Mouse (Mus musculus): ENCODE measurements around the gene Fkbp5. TPM values are rescaled to one million over a fixed set of nuclear protein-coding genes. Genes with fewer than 3 reads are reported as not detected.
"Not testable (repeated sequence)": the region's sequence is repeated elsewhere in the genome, so short reads cannot be mapped to it uniquely, and the experiment has no call there.

Gene Fkbp5
- polyA plus RNA-seq, 1 experiment from 2014 or later = 12.1 TPM

DNA sequence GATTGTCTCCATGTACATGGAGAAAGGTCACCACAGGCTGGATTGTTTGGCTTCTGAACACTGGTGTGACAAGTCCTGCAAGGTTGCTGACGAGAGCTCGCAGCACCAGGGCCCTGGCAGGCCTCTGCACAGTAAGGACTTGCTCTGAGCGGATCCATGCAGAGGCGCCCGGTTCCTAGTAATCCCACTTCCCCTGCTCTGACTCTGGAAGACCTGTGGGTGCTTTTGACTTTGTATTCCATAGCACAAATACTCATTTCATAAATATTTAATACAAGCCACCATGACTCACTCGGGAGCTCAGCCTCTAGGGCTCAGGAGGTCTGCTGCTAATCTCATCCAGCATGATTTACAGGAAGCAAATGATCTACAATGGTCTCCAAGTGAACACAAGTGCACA, 97.7 kb downstream of the Fkbp5 start:
- H3K27ac ChIP-seq (ENCODE audit: low read depth, low read length) = no peak overlapping the region
- DNase-seq (ENCODE audit: low spot score) (no peak), ATAC-seq (ENCODE audit: low FRiP score) (no peak)
- no peak overlapping the region for H3K9ac ChIP-seq (ENCODE audit: low read depth, low read length)
- H3K4me2 ChIP-seq (replicated peaks; ENCODE audit: low read depth, low read length) = no peak overlapping the region
- WGBS = 87% methylated on average over 6 of the region's 6 CpGs
- H3K27me3 ChIP-seq (ENCODE audit: control insufficient read depth, insufficient read depth, low read length) = no peaks in the 10 kb centered on the region
- H3K4me1 ChIP-seq (replicated peaks; ENCODE audit: control insufficient read depth, insufficient read depth, low read length) = no peaks in the 10 kb centered on the region
- no peaks in the 10 kb centered on the region for H3K9me3 ChIP-seq (ENCODE audit: control insufficient read depth, low read length)
- H3K36me3 ChIP-seq (ENCODE audit: control insufficient read depth, insufficient read depth, low read length) = no peaks in the 10 kb centered on the region
- H3K4me3 ChIP-seq (ENCODE audit: low read depth, low read length) = no peak overlapping the region

DNA sequence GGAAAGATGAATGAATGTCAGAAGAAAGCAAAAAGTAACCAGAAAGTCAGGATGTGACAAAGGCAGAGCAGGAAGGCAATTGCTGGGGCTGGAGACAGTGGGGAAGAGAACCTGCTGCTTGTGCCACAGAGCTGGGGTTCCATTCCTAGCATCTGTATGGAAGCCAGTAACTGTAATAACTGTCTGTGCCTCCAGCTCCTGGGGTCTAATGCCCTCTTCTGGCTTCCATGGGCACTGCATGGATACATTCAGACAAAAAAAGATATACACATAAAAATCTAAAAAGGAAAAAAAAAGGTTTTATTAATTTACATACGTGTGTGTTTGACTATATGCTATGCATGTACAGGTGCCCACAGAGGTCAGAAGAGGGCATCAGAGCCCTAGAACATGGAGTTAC, 98.4 kb downstream of the Fkbp5 start:
- Histone ChIP-seq H3K27ac (ENCODE audit: low read depth, low read length) (no peak overlapping the region), H3K27me3 (ENCODE audit: control insufficient read depth, insufficient read depth, low read length) (no peaks in the 10 kb centered on the region), H3K9me3 (ENCODE audit: control insufficient read depth, low read length) (no peaks in the 10 kb centered on the region), H3K4me2 (replicated peaks; ENCODE audit: low read depth, low read length) (no peak overlapping the region), H3K4me3 (ENCODE audit: low read depth, low read length) (no peak overlapping the region), H3K36me3 (ENCODE audit: control insufficient read depth, insufficient read depth, low read length) (no peaks in the 10 kb centered on the region), H3K4me1 (replicated peaks; ENCODE audit: control insufficient read depth, insufficient read depth, low read length) (no peaks in the 10 kb centered on the region), H3K9ac (ENCODE audit: low read depth, low read length) (no peak overlapping the region)
- ATAC-seq (ENCODE audit: low FRiP score) (no peak), DNase-seq (ENCODE audit: low spot score) (peak; percentile 30)
- WGBS = 81% methylated on average over 1 of the region's 1 CpGs

DNA sequence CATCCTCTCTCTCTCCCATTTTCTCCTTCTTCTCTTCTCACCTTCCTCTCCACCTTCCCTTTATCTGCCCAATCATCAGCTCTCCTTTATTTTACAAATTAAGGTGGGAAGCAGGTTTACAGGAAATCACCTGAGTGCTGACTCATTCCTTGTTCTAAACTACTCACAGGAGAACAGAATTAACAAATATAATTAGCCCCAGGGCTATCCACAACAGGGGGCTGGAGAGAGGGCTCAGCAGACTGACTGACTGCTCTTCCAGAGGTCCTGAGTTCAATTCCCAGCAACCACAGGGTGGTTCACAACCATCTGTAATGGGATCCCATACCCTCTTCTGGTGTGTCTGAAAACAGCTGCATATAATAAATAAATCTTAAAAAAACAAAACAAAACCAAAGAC, 98.8 kb downstream of the Fkbp5 start:
- not testable (repeated sequence) for H3K27ac ChIP-seq (ENCODE audit: low read depth, low read length); DNase-seq (ENCODE audit: low spot score); H3K27me3 ChIP-seq (ENCODE audit: control insufficient read depth, insufficient read depth, low read length); H3K9ac ChIP-seq (ENCODE audit: low read depth, low read length); H3K4me3 ChIP-seq (ENCODE audit: low read depth, low read length); H3K36me3 ChIP-seq (ENCODE audit: control insufficient read depth, insufficient read depth, low read length); H3K9me3 ChIP-seq (ENCODE audit: control insufficient read depth, low read length); H3K4me1 ChIP-seq (replicated peaks; ENCODE audit: control insufficient read depth, insufficient read depth, low read length); H3K4me2 ChIP-seq (replicated peaks; ENCODE audit: low read depth, low read length); ATAC-seq (ENCODE audit: low FRiP score)

- Histone ChIP-seq H3K9me3 (ENCODE audit: control insufficient read depth, low read length) (no peaks in the 10 kb centered on the region), H3K4me2 (replicated peaks; ENCODE audit: low read depth, low read length) (no peak overlapping the region), H3K36me3 (ENCODE audit: control insufficient read depth, insufficient read depth, low read length) (no peaks in the 10 kb centered on the region), H3K9ac (ENCODE audit: low read depth, low read length) (no peak overlapping the region), H3K27me3 (ENCODE audit: control insufficient read depth, insufficient read depth, low read length) (no peaks in the 10 kb centered on the region), H3K27ac (ENCODE audit: low read depth, low read length) (no peak overlapping the region), H3K4me3 (ENCODE audit: low read depth, low read length) (no peak overlapping the region), H3K4me1 (replicated peaks; ENCODE audit: control insufficient read depth, insufficient read depth, low read length) (no peaks in the 10 kb centered on the region)
- 94% methylated on average over 5 of the region's 5 CpGs for WGBS
- ATAC-seq (ENCODE audit: low FRiP score) (no peak), DNase-seq (ENCODE audit: low spot score) (no peak)
Measured at GRCm38 (mm10) chr17:28417771-28418170, 99.6 kb downstream of the Fkbp5 start.

GRCm38 (mm10) chr17:28415271-28415670, 102.1 kb downstream of the Fkbp5 start:
- no peaks in the 10 kb centered on the region for H3K36me3 ChIP-seq (ENCODE audit: control insufficient read depth, insufficient read depth, low read length)
- 92% methylated on average over 5 of the region's 5 CpGs for WGBS
- no peak overlapping the region for H3K9ac ChIP-seq (ENCODE audit: low read depth, low read length)
- no peaks in the 10 kb centered on the region for H3K9me3 ChIP-seq (ENCODE audit: control insufficient read depth, low read length)
- H3K4me1 ChIP-seq (replicated peaks; ENCODE audit: control insufficient read depth, insufficient read depth, low read length) = no peaks in the 10 kb centered on the region
- no peak overlapping the region for H3K4me3 ChIP-seq (ENCODE audit: low read depth, low read length)
- no peak overlapping the region for H3K27ac ChIP-seq (ENCODE audit: low read depth, low read length)
- H3K4me2 ChIP-seq (replicated peaks; ENCODE audit: low read depth, low read length) = no peak overlapping the region
- DNase-seq (ENCODE audit: low spot score) (no peak), ATAC-seq (ENCODE audit: low FRiP score) (no peak)
- H3K27me3 ChIP-seq (ENCODE audit: control insufficient read depth, insufficient read depth, low read length) = no peaks in the 10 kb centered on the region

DNA sequence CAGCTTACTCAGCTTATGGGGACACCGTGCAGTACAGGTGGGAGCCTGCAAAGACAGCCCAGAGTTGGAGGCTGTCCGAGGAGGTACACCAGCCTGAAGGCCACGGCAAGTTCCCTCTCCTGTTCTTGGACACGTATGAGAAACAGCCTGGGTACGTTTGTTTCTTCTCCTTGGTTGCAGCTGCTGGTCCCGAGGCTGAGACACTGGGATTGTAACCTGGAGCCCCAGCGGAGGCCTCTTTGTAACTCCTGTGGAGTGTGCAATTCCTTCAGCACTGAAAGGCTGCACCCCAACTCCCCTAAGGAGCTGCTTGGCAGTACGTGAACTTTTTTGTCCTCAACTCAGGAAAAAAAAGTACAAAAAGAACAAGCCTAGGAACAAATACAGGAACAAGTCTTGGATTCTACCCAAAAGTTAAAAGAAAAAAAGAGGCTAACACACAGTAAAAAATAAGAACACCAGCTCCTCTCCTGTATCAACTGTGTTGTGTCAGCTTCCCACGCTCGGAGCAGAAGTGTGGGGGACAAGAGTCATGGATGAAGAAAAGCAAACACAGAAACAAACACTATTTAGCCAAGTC, 105.9 kb downstream of the Fkbp5 start:
- ATAC-seq (ENCODE audit: low FRiP score) = no peak
- H3K4me3 ChIP-seq (ENCODE audit: low read depth, low read length) = no peak overlapping the region
- 91% methylated on average over 10 of the region's 10 CpGs for WGBS
- no peaks in the 10 kb centered on the region for H3K36me3 ChIP-seq (ENCODE audit: control insufficient read depth, insufficient read depth, low read length)
- no peaks in the 10 kb centered on the region for H3K4me1 ChIP-seq (replicated peaks; ENCODE audit: control insufficient read depth, insufficient read depth, low read length)
- H3K9ac ChIP-seq (ENCODE audit: low read depth, low read length) = no peak overlapping the region
- no peaks in the 10 kb centered on the region for H3K9me3 ChIP-seq (ENCODE audit: control insufficient read depth, low read length)
- no peaks in the 10 kb centered on the region for H3K27me3 ChIP-seq (ENCODE audit: control insufficient read depth, insufficient read depth, low read length)
- H3K4me2 ChIP-seq (replicated peaks; ENCODE audit: low read depth, low read length) = no peak overlapping the region
- no peak overlapping the region for H3K27ac ChIP-seq (ENCODE audit: low read depth, low read length)
- no peak for DNase-seq (ENCODE audit: low spot score)

DNA sequence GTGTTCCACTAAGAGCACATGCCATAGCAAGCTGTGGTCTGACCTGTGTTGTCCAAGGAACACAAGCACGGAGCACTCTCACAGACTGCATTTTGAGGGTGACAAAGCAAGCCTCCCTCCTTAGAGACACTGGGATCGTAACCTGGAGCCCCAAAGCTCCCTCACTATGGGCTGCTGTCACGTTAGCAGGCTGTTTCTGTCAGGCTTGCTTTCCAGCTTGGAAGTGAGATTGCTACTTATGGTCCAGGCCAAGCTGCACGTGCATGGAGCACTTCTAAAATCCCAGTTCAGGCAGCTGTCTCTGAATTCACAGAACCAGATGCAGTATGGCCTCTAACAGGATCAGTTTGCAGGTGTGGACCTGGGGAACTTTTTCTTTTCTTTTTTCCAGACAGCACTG, 106.6 kb downstream of the Fkbp5 start:
- ATAC-seq (ENCODE audit: low FRiP score) = no peak
- 83% methylated on average over 4 of the region's 4 CpGs for WGBS

GRCm38 (mm10) chr17:28408251-28408918, 108.9 kb downstream of the Fkbp5 start:
- no peak for DNase-seq (ENCODE audit: low spot score)
- H3K9ac ChIP-seq (ENCODE audit: low read depth, low read length) = no peak overlapping the region
- H3K9me3 ChIP-seq (ENCODE audit: control insufficient read depth, low read length) = no peaks in the 10 kb centered on the region
- no peak overlapping the region for H3K27ac ChIP-seq (ENCODE audit: low read depth, low read length)
- no peak overlapping the region for H3K4me3 ChIP-seq (ENCODE audit: low read depth, low read length)
- H3K36me3 ChIP-seq (ENCODE audit: control insufficient read depth, insufficient read depth, low read length) = no peaks in the 10 kb centered on the region
- 90% methylated on average over 5 of the region's 5 CpGs for WGBS
- no peak for ATAC-seq (ENCODE audit: low FRiP score)
- H3K27me3 ChIP-seq (ENCODE audit: control insufficient read depth, insufficient read depth, low read length) = no peaks in the 10 kb centered on the region
- H3K4me2 ChIP-seq (replicated peaks; ENCODE audit: low read depth, low read length) = no peak overlapping the region
- no peaks in the 10 kb centered on the region for H3K4me1 ChIP-seq (replicated peaks; ENCODE audit: control insufficient read depth, insufficient read depth, low read length)

More for the DNA sequence above, 106.6 kb downstream of the Fkbp5 start:
- no peaks in the 10 kb centered on the region for H3K27me3 ChIP-seq (ENCODE audit: control insufficient read depth, insufficient read depth, low read length)
- no peak overlapping the region for H3K4me3 ChIP-seq (ENCODE audit: low read depth, low read length)
- H3K9ac ChIP-seq (ENCODE audit: low read depth, low read length) = no peak overlapping the region
- H3K36me3 ChIP-seq (ENCODE audit: control insufficient read depth, insufficient read depth, low read length) = no peaks in the 10 kb centered on the region
- H3K27ac ChIP-seq (ENCODE audit: low read depth, low read length) = no peak overlapping the region
- no peak for DNase-seq (ENCODE audit: low spot score)
- no peak overlapping the region for H3K4me2 ChIP-seq (replicated peaks; ENCODE audit: low read depth, low read length)
- H3K4me1 ChIP-seq (replicated peaks; ENCODE audit: control insufficient read depth, insufficient read depth, low read length) = no peaks in the 10 kb centered on the region
- no peaks in the 10 kb centered on the region for H3K9me3 ChIP-seq (ENCODE audit: control insufficient read depth, low read length)
